Mouse (Mus musculus): Measurements from ENCODE around the gene Gm4302.
"Not testable (repeated sequence)": the region's sequence is repeated elsewhere in the genome, so short reads cannot be mapped to it uniquely, and the experiment has no call there.

Gm4302 gene

GRCm38 (mm10) chr10:100340536-100340935 lies at the start of gene Gm4302:
TSS of gene Gm4302 (plus strand) at chr10:100340836.
- not testable (repeated sequence) for DNase-seq (ENCODE audit: low read depth, low spot score)

DNA sequence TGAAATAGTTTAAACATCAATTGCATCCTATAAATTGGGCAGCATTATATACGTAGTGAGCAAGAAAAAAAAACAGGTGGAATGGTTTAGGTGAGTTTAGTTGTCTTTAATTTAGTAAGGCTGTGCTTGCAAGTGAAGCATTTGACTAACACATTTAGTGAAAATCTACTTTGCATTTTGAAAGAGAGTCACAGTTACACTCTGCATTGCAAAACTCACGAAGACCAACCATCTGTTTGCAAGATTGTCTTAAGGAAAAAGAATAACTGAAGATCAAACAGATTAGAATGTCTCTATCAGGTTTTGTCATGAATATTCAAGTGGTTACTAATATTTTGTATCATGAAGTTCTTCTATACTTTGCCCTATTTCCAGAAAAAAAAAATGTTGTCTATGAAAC lies 44.5 kb upstream of the Gm4302 start:
- peak; percentile 47 for DNase-seq (ENCODE audit: low read depth, low spot score)

DNA sequence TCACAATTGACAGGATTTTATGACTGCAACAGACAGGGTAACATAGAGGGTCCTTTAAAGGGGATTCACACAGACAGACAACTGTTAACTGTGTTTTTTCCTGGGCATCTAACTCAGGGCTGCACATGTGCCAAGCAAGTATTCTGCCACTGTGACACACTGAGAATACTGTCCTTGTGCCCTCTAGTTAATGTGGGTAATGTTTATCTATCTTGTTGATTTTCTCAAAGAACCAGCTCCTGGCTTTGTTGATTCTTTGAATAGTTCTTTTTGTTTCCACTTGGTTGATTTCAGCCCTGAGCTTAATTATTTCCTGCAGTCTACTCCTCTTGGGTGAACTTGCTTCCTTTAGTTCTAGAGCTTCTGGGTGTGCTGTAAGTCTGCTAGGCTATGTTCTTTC lies 40.5 kb upstream of the Gm4302 start:
- DNase-seq (ENCODE audit: low read depth, low spot score) = not testable (repeated sequence)

- DNase-seq (ENCODE audit: low read depth, low spot score) = not testable (repeated sequence)
Measured at GRCm38 (mm10) chr10:100335376-100335775, 5.3 kb upstream of the Gm4302 start, which contains the start of gene Gm4301. TSS of gene Gm4301 (plus strand) at chr10:100335676.

DNA sequence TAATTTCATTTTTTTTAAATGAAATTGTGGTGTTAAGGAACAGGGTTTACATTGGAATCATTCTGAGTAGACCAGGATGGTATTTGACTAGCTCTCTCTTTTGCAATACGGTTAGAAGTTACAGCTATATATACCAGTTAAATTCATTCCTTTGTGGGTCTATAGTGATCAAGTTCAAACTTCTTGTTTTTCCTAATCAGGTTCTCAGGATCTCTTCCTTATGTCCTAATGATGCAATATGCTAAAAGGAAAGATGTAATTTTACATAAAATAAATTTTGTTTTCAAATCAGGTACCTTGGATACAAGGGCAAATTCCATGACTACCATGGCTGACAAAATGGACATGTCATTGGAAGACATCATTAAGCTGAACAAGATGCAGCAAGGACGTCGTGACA lies 5.0 kb downstream of the Gm4302 start, which contains the start of gene Gm4303:
Gm4303 (plus strand) TSS at position 301 of the 400 bp plus-strand sequence.
- DNase-seq (ENCODE audit: low read depth, low spot score) = not testable (repeated sequence)

GRCm38 (mm10) chr10:100350793-100351192 lies 10.2 kb downstream of the Gm4302 start, which contains the start of gene Gm4305:
TSS of gene Gm4305 (plus strand) at chr10:100351093.
- DNase-seq (ENCODE audit: low read depth, low spot score) = not testable (repeated sequence)

DNA sequence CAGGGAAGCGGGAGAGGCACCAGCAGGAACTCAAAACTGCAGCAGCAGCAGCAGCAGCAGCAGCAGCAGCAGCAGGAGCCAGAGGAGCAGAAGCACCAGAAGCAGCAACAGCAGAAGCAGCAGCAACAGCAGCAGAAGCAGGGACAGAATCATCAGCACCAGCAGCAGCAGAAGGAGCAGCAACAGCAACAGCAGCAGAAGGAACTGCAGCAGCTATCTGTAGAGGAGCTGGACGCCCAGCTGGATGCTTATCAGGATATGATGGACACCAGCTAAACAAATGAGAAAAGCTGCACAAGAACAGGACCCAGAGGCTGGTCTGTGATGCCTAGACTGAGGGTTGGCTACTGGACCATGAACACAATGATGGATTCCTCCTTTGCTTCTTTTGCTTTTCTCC lies 16.2 kb downstream of the Gm4302 start:
- DNase-seq (ENCODE audit: low read depth, low spot score) = not testable (repeated sequence)

DNA sequence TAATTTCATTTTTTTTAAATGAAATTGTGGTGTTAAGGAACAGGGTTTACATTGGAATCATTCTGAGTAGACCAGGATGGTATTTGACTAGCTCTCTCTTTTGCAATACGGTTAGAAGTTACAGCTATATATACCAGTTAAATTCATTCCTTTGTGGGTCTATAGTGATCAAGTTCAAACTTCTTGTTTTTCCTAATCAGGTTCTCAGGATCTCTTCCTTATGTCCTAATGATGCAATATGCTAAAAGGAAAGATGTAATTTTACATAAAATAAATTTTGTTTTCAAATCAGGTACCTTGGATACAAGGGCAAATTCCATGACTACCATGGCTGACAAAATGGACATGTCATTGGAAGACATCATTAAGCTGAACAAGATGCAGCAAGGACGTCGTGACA lies 20.4 kb downstream of the Gm4302 start, which contains the start of gene Gm4307:
Gm4307 (plus strand) TSS at position 301 of the 400 bp plus-strand sequence.
- not testable (repeated sequence) for DNase-seq (ENCODE audit: low read depth, low spot score)

DNA sequence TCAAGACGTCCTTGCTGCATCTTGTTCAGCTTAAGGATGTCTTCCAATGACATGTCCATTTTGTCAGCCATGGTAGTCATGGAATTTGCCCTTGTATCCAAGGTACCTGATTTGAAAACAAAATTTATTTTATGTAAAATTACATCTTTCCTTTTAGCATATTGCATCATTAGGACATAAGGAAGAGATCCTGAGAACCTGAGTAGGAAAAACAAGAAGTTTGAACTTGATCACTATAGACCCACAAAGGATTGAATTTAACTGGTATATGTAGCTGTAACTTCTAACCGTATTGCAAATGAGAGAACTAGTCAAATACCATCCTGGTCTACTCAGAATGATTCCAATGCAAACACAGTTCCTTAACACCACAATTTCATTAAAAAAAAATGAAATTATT lies 41.8 kb downstream of the Gm4302 start, which contains the start of gene Gm4312:
Gm4312 (minus strand) TSS at position 101 of the 400 bp plus-strand sequence.
- not testable (repeated sequence) for DNase-seq (ENCODE audit: low read depth, low spot score)

Measured in brain, adult 2 months (tissue).